Mouse (Mus musculus): ENCODE results near the gene Sesn1.

GRCm38 (mm10) chr10:41826526-41827116, 16.9 kb downstream of the Sesn1 start:
- TF ChIP-seq CEBPB (IDR thresholded peaks at IDR 0.05; ENCODE audit: insufficient read depth, poor library complexity, severe bottlenecking) (no peak), MAX (IDR thresholded peaks at IDR 0.05; ENCODE audit: low read depth) (no peak), TCF12 (IDR thresholded peaks at IDR 0.05; ENCODE audit: insufficient read depth, poor library complexity, severe bottlenecking) (no peak), MYOG (IDR thresholded peaks at IDR 0.05; ENCODE audit: control insufficient read depth in 1 of 3, insufficient read depth in 1 of 3, insufficient read length in 2 of 3, low read depth in 2 of 3) (no peak)

Measured in myocyte (in vitro differentiated cells).